Mouse (Mus musculus) gastrocnemius, postnatal 14 days (tissue): ENCODE data around the gene Fam19a5. TPM values are rescaled to one million over a fixed set of nuclear protein-coding genes. Genes with fewer than 3 reads are reported as not detected.
A peak's percentile ranks its signal among the peaks of the same experiment; 100 is the strongest.

ENCODE experiments used
- DNase-seq: peaks from one replicate; pipeline ENCODE4 v3.0.0; 2021; ENCODE audit warnings: mixed read lengths
- intact Hi-C: fragments of 180-260 bp; cut with DNase I; formaldehyde crosslinking; loops from one replicate; pipeline ENCODE4 v1.15.1; 2025; ENCODE audit warnings: low total_unique reads
- total RNA-seq, 2 experiments: library from RNA; stranded (reverse); gene quantifications; 2 replicates each; pipeline ENCODE4 v1.2.3; 2021

Fam19a5 gene
- total RNA-seq, 2 experiments from 2014 or later: 1.4 to 2.3 TPM

DNA sequence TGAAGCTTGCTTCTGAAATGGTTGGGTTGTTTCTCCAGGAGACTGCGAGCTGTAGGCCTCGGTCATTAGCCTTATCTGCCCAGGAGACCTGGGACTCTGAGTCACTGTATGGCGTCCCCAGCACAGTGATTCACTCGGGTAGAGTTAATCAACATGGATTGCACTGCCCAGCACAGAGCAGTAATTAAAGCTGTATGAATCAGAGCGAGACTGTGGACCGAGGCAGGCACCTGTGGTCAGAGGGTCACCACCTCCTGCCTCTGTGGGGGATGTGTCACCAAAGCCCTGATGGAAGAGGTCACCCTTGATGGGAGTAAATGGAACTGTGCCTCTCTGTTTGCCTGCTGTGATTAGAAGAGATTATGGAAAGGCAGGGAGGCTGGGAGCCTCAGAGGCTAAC lies 110.5 kb downstream of the Fam19a5 start:
- intact Hi-C loops: no loop called here
- no peak for DNase-seq

DNA sequence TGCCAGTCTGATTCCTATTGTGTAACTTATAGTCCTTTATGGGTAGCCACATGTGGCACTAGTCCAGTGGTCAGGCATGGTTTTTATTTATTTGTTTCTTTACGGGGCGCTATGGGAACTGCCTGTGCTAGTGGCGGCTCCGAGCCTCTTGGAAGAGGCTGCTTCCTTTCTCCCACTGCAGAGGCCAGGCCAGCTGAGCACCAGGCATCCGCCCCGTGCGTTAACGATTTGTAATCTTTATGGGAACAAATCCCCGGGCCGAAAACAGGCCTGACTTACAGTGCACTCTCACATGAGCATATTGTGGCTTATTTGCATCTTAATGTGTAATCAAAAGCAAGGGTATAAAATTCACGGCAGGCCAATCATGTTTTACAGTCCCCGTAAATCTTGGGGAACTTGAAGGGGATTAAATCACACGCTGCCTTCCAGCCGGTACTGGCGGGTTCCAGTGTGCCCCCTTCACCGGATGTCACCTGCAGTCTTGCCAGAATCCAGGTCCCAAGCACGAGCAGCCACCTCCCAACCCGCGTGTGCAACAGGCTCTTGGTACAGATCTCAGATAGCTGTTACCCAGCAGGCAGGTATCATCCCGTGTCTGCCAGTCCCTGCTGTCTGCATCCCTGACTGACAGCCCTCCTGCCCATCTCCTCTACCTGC lies 112.5 kb downstream of the Fam19a5 start:
- DNase-seq: no peak
- intact Hi-C loops: no loop called here

DNA sequence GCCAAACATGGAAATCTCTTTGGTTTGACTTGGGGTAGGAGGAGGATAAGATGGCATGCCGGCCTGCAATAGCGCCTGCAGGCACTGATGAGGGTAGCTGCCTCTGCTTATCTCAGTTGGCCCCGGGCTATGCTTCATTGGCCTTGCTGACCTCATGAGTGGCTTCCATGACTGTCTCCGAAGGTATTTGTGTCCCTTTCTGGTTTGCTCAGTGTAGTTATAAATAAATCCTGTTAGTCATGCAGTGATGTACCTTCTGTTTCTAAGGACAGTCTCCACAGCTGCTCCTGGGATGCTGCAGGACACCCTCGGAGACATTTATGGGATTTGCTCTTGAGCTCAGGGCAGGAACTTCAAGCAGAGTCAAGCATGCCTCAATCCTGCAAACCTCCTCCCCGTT lies 115.6 kb downstream of the Fam19a5 start:
- intact Hi-C loops: no loop called here
- DNase-seq: no peak

GRCm38 (mm10) chr15:87661954-87662353 lies 117.9 kb downstream of the Fam19a5 start:
- intact Hi-C loops: no loop called here
- no peak for DNase-seq

DNA sequence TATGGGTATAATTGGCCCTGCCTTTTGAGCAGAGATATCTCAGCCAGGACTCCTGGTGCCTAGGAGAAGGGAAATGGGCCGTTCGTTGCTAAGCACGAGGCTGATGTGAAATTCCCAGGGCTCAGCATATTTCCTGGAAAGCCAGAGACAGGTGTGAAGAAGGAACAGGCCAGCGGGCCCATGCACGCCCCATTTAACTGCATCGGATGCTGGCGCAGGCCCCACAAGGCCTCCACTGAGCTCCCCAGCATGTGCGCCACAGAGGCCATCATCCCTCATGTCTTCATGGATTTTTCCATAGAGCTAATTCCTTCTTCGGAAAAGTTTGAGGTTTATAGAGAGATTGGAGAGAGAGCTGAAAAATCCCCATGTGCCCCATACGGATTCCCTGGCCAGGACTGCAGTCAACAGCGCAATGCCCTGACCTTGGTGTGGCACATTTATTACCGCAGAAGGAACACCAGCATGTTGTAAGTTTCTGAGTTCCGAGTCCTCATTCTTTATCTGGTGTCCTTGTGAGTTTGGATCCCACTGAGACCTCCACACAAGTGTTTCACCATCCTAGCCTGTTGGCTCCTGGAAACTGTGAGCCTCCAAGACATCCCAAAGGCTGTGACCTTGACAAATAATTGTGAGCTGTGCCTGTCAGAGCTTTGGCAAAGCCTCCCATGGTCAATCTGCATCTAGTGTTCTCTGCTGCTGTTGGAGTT lies 122.1 kb downstream of the Fam19a5 start:
- intact Hi-C loops: no loop called here
- DNase-seq: no peak

GRCm38 (mm10) chr15:87667416-87667815 lies 123.3 kb downstream of the Fam19a5 start:
- DNase-seq: no peak
- intact Hi-C loops: no loop called here

GRCm38 (mm10) chr15:87668112-87668511 lies 124.0 kb downstream of the Fam19a5 start:
- intact Hi-C loops: no loop called here
- DNase-seq: no peak

GRCm38 (mm10) chr15:87671929-87672328 lies 127.8 kb downstream of the Fam19a5 start:
- DNase-seq: no peak
- intact Hi-C loops: no loop called here

- intact Hi-C loops: no loop called here
- no peak for DNase-seq
These were observed 134.6 kb downstream of the Fam19a5 start for GRCm38 (mm10) chr15:87678711-87679110.

DNA sequence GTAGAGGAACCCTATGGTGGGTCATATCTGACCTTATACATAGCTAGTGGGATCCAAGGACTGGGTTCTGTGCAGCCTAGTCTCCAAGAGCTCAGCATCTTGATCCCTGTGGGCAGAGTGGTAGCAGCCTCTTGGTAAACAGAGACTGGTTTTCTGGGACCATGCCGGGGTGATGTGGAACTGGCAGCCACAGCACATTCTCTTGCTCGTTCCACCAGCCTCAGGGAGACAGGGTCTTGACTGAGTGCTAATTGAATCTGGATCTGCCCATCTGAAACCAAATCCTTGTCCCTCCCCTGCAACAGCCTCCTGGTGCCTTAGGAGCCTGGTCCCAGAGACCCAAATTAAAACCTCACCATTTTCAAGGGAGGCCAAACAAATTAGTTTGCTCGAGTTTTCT lies 138.3 kb downstream of the Fam19a5 start:
- intact Hi-C loops: no loop called here
- no peak for DNase-seq

DNA sequence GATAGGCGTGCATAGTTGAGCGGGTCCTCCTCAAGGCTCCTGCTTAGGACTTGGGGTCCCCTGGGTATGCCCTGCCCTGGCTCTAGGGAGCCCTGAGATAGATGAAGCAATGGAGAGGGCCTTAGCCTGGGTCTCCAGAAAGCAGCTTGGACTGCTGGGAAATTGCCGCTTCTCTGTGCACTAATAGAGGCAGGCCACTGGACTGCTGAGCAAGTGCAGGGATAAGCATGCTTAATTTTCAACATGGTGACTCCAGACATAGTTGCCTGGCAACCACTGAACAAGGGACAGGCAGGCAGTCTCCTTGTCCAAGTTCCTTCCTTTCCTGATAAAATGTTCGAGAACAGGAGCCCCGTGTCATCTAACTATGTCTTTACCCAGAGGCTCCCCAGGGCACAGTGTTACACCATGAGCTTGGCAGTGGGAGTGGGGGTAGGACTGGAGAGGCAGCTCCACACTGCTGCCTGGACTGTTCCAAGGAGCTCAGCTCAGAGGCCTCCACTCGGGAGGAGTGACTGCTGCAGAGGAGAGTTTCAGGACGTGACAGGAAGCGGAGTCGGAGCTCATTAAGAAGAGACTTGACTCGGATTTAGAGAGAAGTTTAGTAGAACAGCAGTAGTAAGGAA lies 142.4 kb downstream of the Fam19a5 start:
- intact Hi-C loops: no loop called here

GRCm38 (mm10) chr15:87691271-87691955 lies 147.3 kb downstream of the Fam19a5 start:
- intact Hi-C loops: no loop called here

More for the DNA sequence above, 142.4 kb downstream of the Fam19a5 start:
- no peak for DNase-seq

DNA sequence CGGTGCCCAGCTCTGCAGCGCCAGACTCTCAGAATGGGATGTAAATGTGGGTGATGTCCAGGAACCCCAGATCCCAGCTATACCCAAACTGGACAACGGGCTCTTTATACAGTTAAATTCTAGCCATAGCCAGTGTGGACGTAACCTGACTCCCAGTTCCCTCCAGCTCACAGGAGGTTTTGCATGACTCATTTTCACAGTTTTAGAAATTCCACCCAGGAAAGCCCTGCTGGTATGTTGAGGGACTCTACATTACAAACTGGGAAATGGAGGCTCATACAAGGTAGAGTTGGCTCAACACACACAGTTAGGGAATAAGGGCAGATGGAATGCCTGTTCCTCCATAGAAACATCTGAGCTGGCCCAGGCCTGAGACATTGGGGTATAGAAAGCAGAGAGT lies 147.9 kb downstream of the Fam19a5 start:
- intact Hi-C loops: no loop called here
- DNase-seq: no peak

More at GRCm38 (mm10) chr15:87691271-87691955, 147.3 kb downstream of the Fam19a5 start:
- DNase-seq: no peak

- intact Hi-C loops: no loop called here
These were observed 148.3 kb downstream of the Fam19a5 start for GRCm38 (mm10) chr15:87692394-87692793.

DNA sequence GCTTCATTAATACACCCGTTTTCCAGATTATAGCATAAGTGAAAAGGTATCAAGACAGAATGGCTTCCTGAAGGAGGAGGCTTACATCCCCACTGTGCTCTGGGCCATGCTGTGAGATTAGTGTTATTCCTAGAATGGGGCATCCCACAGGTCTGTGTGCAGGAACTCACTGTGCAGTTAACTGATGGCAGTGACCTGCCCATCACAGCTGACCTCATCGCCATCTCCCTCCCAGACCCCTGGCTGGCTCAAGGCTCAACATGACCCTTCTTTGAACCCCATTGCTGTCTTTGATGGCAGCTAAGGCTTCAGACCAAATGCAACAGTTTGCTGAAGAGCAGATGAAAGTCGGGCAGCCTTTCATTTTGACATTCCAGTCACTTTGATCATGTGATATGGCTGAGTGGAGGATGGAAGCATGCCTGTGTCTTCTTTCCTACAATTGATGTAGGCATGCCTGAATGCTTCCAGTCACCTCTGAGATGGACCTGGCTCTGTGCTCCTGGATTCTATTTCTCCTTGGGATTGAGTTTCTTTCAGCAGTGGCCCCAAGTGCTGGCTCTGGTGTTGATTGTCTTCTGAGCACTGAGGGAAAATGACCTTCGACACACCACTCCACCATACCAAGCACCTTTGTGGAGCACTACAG lies 148.9 kb downstream of the Fam19a5 start:
- intact Hi-C loops: no loop called here
- DNase-seq: no peak

More at GRCm38 (mm10) chr15:87692394-87692793, 148.3 kb downstream of the Fam19a5 start:
- no peak for DNase-seq

DNA sequence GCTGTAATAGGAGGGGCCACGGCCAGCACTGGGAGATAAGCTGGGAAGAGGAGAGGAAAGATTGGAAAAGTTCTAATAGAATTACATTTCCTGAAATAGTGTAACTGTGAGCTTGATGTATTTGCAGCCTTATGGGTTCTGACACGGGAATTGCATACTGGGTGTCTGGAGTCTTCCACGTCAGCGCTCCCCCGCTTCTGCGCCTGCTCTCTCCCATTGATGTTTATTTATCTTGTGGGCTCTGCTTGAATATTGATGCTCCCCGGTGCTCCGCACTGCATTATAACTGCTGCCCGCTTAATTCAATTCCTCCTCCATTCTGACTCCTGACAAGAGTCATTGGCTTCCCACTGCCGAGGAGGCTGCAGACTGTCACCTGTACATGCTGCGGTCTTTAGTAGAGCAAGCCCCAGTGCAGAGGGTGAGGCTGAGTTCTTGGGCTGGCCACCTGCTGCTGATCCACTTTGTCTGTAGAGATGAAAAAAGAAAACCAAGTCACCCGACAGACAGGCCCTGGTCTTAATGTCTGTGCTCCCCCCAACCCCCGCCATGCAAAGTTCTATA lies 153.4 kb downstream of the Fam19a5 start:
- intact Hi-C loops: no loop called here
- DNase-seq: no peak

DNA sequence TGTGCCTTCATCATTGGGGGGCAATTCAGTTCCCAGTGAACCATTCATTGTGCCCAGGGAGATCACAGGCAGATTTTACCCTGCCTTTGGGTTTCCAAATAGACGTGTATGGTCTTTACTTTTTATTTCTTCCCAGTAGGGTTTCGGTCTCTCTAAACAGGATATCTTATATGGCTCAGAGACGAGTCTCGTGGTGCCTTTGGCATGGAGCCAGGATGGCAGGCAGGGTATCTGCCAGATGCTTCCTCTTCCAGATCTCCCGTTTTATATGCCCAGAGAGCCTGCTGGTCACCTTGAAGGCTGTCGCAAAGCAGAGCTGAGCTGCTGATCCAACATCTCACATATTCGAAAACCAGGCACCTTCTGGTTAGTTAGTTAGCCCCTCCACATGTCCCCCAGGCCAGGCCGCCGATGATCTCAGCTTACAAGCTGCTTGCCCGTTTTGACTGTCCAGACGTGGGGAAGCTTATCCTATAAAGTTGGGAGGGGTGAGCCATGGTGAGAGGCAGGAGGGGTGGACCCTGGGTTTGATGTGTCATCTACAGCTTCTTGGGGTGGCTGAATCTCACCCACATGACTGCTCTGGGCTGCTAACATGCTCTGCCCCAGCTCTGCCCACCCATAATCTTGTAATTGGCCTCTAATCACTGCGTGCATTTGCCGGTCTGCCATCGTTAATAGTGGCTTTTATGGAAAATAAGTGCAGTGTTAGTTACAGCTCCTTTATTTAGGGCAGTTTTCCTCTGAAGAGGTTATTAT lies 154.6 kb downstream of the Fam19a5 start:
- intact Hi-C loops: no loop called here
- peak; percentile 19 for DNase-seq

- no peak for DNase-seq
- intact Hi-C loops: no loop called here
These were observed 158.7 kb downstream of the Fam19a5 start for GRCm38 (mm10) chr15:87702821-87703220.

GRCm38 (mm10) chr15:87703334-87703733 lies 159.2 kb downstream of the Fam19a5 start:
- no peak for DNase-seq

More at GRCm38 (mm10) chr15:87703334-87703733, 159.2 kb downstream of the Fam19a5 start:
- intact Hi-C loops: no loop called here
